Mouse (Mus musculus) urinary bladder, postnatal 36 days (tissue): ENCODE data around the gene Hsdl1.

Experiments
- DNase-seq, 2 experiments: peaks; one replicate each; pipeline ENCODE4 v3.0.0; 2022; ENCODE audit warnings: low spot score in 2 of 2, mixed read lengths in 1 of 2

Gene Hsdl1

GRCm38 (mm10) chr8:119580441-119581161, 5.6 kb upstream of the Hsdl1 start:
- DNase-seq, result no peak

- DNase-seq, result no peak
Measured at GRCm38 (mm10) chr8:119579096-119579495, 4.1 kb upstream of the Hsdl1 start.

- no peak for DNase-seq
Measured at GRCm38 (mm10) chr8:119575366-119575726, 363 bp upstream of the Hsdl1 start.

GRCm38 (mm10) chr8:119572411-119572810, 2.6 kb downstream of the Hsdl1 start:
- no peak for DNase-seq

- DNase-seq, result no peak
Measured at GRCm38 (mm10) chr8:119571135-119571534, 3.8 kb downstream of the Hsdl1 start.

- DNase-seq, result no peak
Measured at GRCm38 (mm10) chr8:119569881-119570280, 5.1 kb downstream of the Hsdl1 start.

- no peak for DNase-seq
Measured at GRCm38 (mm10) chr8:119568951-119569350, 6.0 kb downstream of the Hsdl1 start.

- DNase-seq, result no peak
Measured at GRCm38 (mm10) chr8:119568251-119568650, 6.7 kb downstream of the Hsdl1 start.

- DNase-seq, result no peak
Measured at GRCm38 (mm10) chr8:119566367-119566766, 8.6 kb downstream of the Hsdl1 start.

- no peak for DNase-seq
Measured at GRCm38 (mm10) chr8:119563849-119564251, 11.1 kb downstream of the Hsdl1 start.

GRCm38 (mm10) chr8:119559402-119559720, 15.6 kb downstream of the Hsdl1 start:
- DNase-seq, result no peak

- DNase-seq, result peak; percentile 97 to 99
Measured at GRCm38 (mm10) chr8:119558603-119559401, 16.2 kb downstream of the Hsdl1 start, which contains the start of gene Mbtps1. Gene Mbtps1, minus strand, starts transcription at chr8:119558735.

- peak; percentile 13 to 76 for DNase-seq
Measured at GRCm38 (mm10) chr8:119557821-119558602, 17.0 kb downstream of the Hsdl1 start.

- no peak for DNase-seq
Measured at GRCm38 (mm10) chr8:119557132-119557531, 17.9 kb downstream of the Hsdl1 start.

- DNase-seq, result no peak
Measured at GRCm38 (mm10) chr8:119555861-119556260, 19.1 kb downstream of the Hsdl1 start.

GRCm38 (mm10) chr8:119552967-119553366, 22.0 kb downstream of the Hsdl1 start:
- DNase-seq, result no peak

- DNase-seq, result no peak
Measured at GRCm38 (mm10) chr8:119548560-119549113, 26.3 kb downstream of the Hsdl1 start.

- no peak for DNase-seq
Measured at GRCm38 (mm10) chr8:119547019-119547691, 27.8 kb downstream of the Hsdl1 start.

- no peak for DNase-seq
Measured at GRCm38 (mm10) chr8:119545791-119546190, 29.2 kb downstream of the Hsdl1 start.

GRCm38 (mm10) chr8:119545180-119545579, 29.8 kb downstream of the Hsdl1 start:
- no peak for DNase-seq

GRCm38 (mm10) chr8:119544606-119545005, 30.4 kb downstream of the Hsdl1 start:
- no peak for DNase-seq
